Mouse (Mus musculus) heart, embryonic 16.5 days (tissue): ENCODE results near the gene Fry. TPM values are rescaled to one million over a fixed set of nuclear protein-coding genes. Genes with fewer than 3 reads are reported as not detected.

Experiments
- ATAC-seq: fragments of 200-750 bp; cut with Nextera tagmentation; replicated peaks from 2 replicates; pipeline ENCODE4 v1.8.0; 2017; ENCODE audit warnings: moderate number of reproducible peaks; ENCODE audit not compliant: insufficient read depth, low FRiP score; ENCODE audit errors: extremely low read depth
- H3K27ac ChIP-seq: fragments of 300-500 bp; sonication (generic); 2 replicates; pipeline ENCODE4 v1.5.1; 2014; ENCODE audit warnings: mild to moderate bottlenecking, low read length, control low read depth, moderate library complexity
- H3K27me3 ChIP-seq: fragments of 300-500 bp; sonication (generic); 2 replicates; pipeline ENCODE4 v1.6.1; 2014; ENCODE audit warnings: low read length, mixed read lengths; ENCODE audit not compliant: control insufficient read depth, insufficient read depth
- H3K36me3 ChIP-seq: fragments of 300-500 bp; sonication (generic); 2 replicates; pipeline ENCODE4 v1.6.1; 2014; ENCODE audit not compliant: control insufficient read depth, insufficient read depth
- H3K4me1 ChIP-seq: fragments of 300-500 bp; sonication (generic); 2 replicates; pipeline ENCODE4 v1.6.1; 2014; ENCODE audit warnings: low read length, mixed read lengths; ENCODE audit not compliant: control insufficient read depth, insufficient read depth
- H3K4me2 ChIP-seq: fragments of 300-500 bp; sonication (generic); 2 replicates; pipeline ENCODE4 v1.6.1; 2014; ENCODE audit warnings: low read depth, mild to moderate bottlenecking, control low read depth, low read length
- H3K4me3 ChIP-seq: fragments of 300-500 bp; sonication (generic); 2 replicates; pipeline ENCODE4 v1.5.1; 2014; ENCODE audit warnings: mild to moderate bottlenecking, control low read depth, low read length
- H3K9ac ChIP-seq: fragments of 300-500 bp; sonication (generic); 2 replicates; pipeline ENCODE4 v1.6.1; 2014; ENCODE audit warnings: low read length, control low read depth
- H3K9me3 ChIP-seq: fragments of 300-500 bp; sonication (generic); replicated peaks from 2 replicates; pipeline ENCODE4 v1.6.1; 2016; ENCODE audit warnings: low read length; ENCODE audit not compliant: control insufficient read depth
- WGBS: fragments of 180-500 bp; shearing (Covaris S2); extraction: QIAGEN DNeasy Blood & Tissue Kit; methylation state at CpG from one replicate; pipeline ENCODE4 v1.1.7; 2014; 5-methylcytosine and 5-hydroxymethylcytosine counted together
- polyA plus RNA-seq: library from polyadenylated mRNA; unstranded; fragments of >200 nt; fragmentation: Nextera tagmentation; extraction: Ambion mirVana; gene quantifications from 2 replicates; pipeline ENCODE4 v1.2.1, GENCODE M21; 2015

Gene Fry
- polyA plus RNA-seq, 1 experiment from 2014 or later = 32.6 TPM

GRCm38 (mm10) chr5:150229776-150230175, 111.3 kb downstream of the Fry start:
- no peak overlapping the region for H3K4me2 ChIP-seq
- H3K27me3 ChIP-seq = no peaks in the 10 kb centered on the region
- H3K9ac ChIP-seq = no peak overlapping the region
- no peak overlapping the region for H3K27ac ChIP-seq
- no peaks in the 10 kb centered on the region for H3K36me3 ChIP-seq
- H3K9me3 ChIP-seq = peaks cover 4% of the 10 kb centered on the region; the same call in 1 of the 2 replicates
- peaks cover 4% of the 10 kb centered on the region; the same call in 1 of the 2 replicates for H3K4me1 ChIP-seq
- no peak for ATAC-seq
- WGBS = 93% methylated on average over 4 of the region's 4 CpGs
- no peak overlapping the region for H3K4me3 ChIP-seq

- ATAC-seq = peak; percentile 50; the same call in 1 of the 2 replicates
- H3K36me3 ChIP-seq = 0 out of 2 replicates have a peak, but pooled peaks cover 2% of the 10 kb centered on the region
Observed at GRCm38 (mm10) chr5:150232159-150233150, 114.0 kb downstream of the Fry start.

GRCm38 (mm10) chr5:150233154-150233886, 114.9 kb downstream of the Fry start:
- Histone ChIP-seq H3K4me1 (peaks cover 4% of the 10 kb centered on the region; the same call in 1 of the 2 replicates), H3K4me2 (no peak overlapping the region), H3K27ac (no peak overlapping the region), H3K4me3 (no peak overlapping the region), H3K36me3 (0 out of 2 replicates have a peak, but pooled peaks cover 2% of the 10 kb centered on the region), H3K27me3 (no peaks in the 10 kb centered on the region), H3K9ac (no peak overlapping the region), H3K9me3 (peaks cover 8% of the 10 kb centered on the region; the same call in 1 of the 2 replicates)
- peak; percentile 61 for ATAC-seq
- WGBS = 53% methylated on average over 17 of the region's 17 CpGs

More at GRCm38 (mm10) chr5:150232159-150233150, 114.0 kb downstream of the Fry start:
- H3K4me1 ChIP-seq = peaks cover 4% of the 10 kb centered on the region; the same call in 1 of the 2 replicates
- 43% methylated on average over 14 of the region's 21 CpGs for WGBS
- no peak overlapping the region for H3K4me2 ChIP-seq
- no peak overlapping the region for H3K9ac ChIP-seq
- no peak overlapping the region for H3K4me3 ChIP-seq
- no peaks in the 10 kb centered on the region for H3K27me3 ChIP-seq
- peaks cover 8% of the 10 kb centered on the region; the same call in 1 of the 2 replicates for H3K9me3 ChIP-seq
- H3K27ac ChIP-seq = no peak overlapping the region; the same call in 1 of the 2 replicates

GRCm38 (mm10) chr5:150235931-150236330, 117.5 kb downstream of the Fry start:
- H3K9me3 ChIP-seq = 0 out of 2 replicates have a peak, but pooled peaks cover 4% of the 10 kb centered on the region
- no peak overlapping the region for H3K9ac ChIP-seq
- no peak overlapping the region for H3K4me3 ChIP-seq
- 0 out of 2 replicates have a peak, but pooled peaks cover 2% of the 10 kb centered on the region for H3K36me3 ChIP-seq
- H3K4me2 ChIP-seq = no peak overlapping the region
- H3K27me3 ChIP-seq = no peaks in the 10 kb centered on the region
- no peak for ATAC-seq
- 86% methylated on average over 5 of the region's 5 CpGs for WGBS
- no peak overlapping the region for H3K27ac ChIP-seq
- peaks cover 4% of the 10 kb centered on the region; the same call in 1 of the 2 replicates for H3K4me1 ChIP-seq

- H3K27ac ChIP-seq = no peak overlapping the region
- no peak overlapping the region for H3K9ac ChIP-seq
- 0 out of 2 replicates have a peak, but pooled peaks cover 2% of the 10 kb centered on the region for H3K36me3 ChIP-seq
- H3K9me3 ChIP-seq = 0 out of 2 replicates have a peak, but pooled peaks cover 4% of the 10 kb centered on the region
- no peak overlapping the region for H3K4me2 ChIP-seq
- H3K4me1 ChIP-seq = peaks cover 4% of the 10 kb centered on the region; the same call in 1 of the 2 replicates
- ATAC-seq = no peak
- H3K4me3 ChIP-seq = no peak overlapping the region
- no peaks in the 10 kb centered on the region for H3K27me3 ChIP-seq
Observed at GRCm38 (mm10) chr5:150236597-150236996, 118.2 kb downstream of the Fry start.

GRCm38 (mm10) chr5:150241638-150242037, 123.2 kb downstream of the Fry start:
- 0 out of 2 replicates have a peak, but pooled peaks cover 3% of the 10 kb centered on the region for H3K9me3 ChIP-seq
- ATAC-seq = no peak
- H3K4me3 ChIP-seq = no peak overlapping the region
- no peak overlapping the region for H3K9ac ChIP-seq
- no peak overlapping the region for H3K4me2 ChIP-seq
- 0 out of 2 replicates have a peak, but pooled peaks cover 2% of the 10 kb centered on the region for H3K36me3 ChIP-seq
- peaks cover 9% of the 10 kb centered on the region; the same call in 1 of the 2 replicates for H3K4me1 ChIP-seq
- no peak overlapping the region for H3K27ac ChIP-seq
- 94% methylated on average over 9 of the region's 9 CpGs for WGBS
- H3K27me3 ChIP-seq = no peaks in the 10 kb centered on the region

- Histone ChIP-seq H3K27me3 (no peaks in the 10 kb centered on the region), H3K4me1 (peaks cover 9% of the 10 kb centered on the region; the same call in 1 of the 2 replicates), H3K4me3 (no peak overlapping the region), H3K27ac (no peak overlapping the region), H3K4me2 (no peak overlapping the region), H3K9me3 (no peaks in the 10 kb centered on the region), H3K9ac (no peak overlapping the region), H3K36me3 (no peaks in the 10 kb centered on the region)
- ATAC-seq = no peak
- WGBS = 88% methylated on average over 3 of the region's 3 CpGs
Observed at GRCm38 (mm10) chr5:150246737-150247136, 128.3 kb downstream of the Fry start.

- 81% methylated on average over 7 of the region's 7 CpGs for WGBS
- ATAC-seq = no peak
- Histone ChIP-seq H3K9me3 (no peaks in the 10 kb centered on the region), H3K4me1 (peaks cover 30% of the 10 kb centered on the region), H3K27me3 (no peaks in the 10 kb centered on the region), H3K9ac (no peak overlapping the region), H3K27ac (peak overlapping the region; percentile 61; the same call in 1 of the 2 replicates), H3K36me3 (no peaks in the 10 kb centered on the region), H3K4me3 (no peak overlapping the region), H3K4me2 (no peak overlapping the region)
Observed at GRCm38 (mm10) chr5:150257764-150258163, 139.3 kb downstream of the Fry start.
